Comparison of ENCODE assay signal across 8 mouse cellular contexts in genomic region chr7:25683474-25684180, GRCm38 (mm10). TPM values are rescaled to one million over a fixed set of nuclear protein-coding genes. Genes with fewer than 3 reads are reported as not detected.
DNase-seq lines count a peak whose midpoint lies in the region; ATAC-seq and TF ChIP-seq lines count a peak whose summit lies in the region.
"Had no signal": no experiment of that assay in that cellular context is flagged by ENCODE, and none has a peak within 500 bp of the region (broad histone marks: within the 10 kb centered on the region; RNA-seq: fewer than 3 reads in every experiment).

No protein-coding gene starts in this region.

- peak overlapping the region; percentile 81 for H3K9ac ChIP-seq in MEL (ENCODE audit: control insufficient read depth, low read depth, low read length, poor library complexity, severe bottlenecking)
- H3K9ac ChIP-seq in liver, embryonic 14.5 days (replicated peaks) = peak overlapping the region; percentile 12
- no peak overlapping the region for H3K9ac ChIP-seq in forebrain, embryonic 15.5 days (replicated peaks)
- H3K9ac ChIP-seq: forebrain, postnatal 0 days had no signal

- TF ChIP-seq EP300 in MEL (IDR thresholded peaks at IDR 0.05; ENCODE audit: low read depth in 1 of 2, low read length in 2 of 2) = no peak
- peak; percentile 54 for TF ChIP-seq EP300 in liver, embryonic 14.5 days (IDR thresholded peaks at IDR 0.05; ENCODE audit: low read depth)

- peaks cover 53% of the 10 kb centered on the region for H3K79me2 ChIP-seq in MEL (ENCODE audit: control insufficient read depth, insufficient read depth, low read length, poor library complexity)

- TF ChIP-seq RAD21 in MEL (IDR thresholded peaks at IDR 0.05; ENCODE audit: low read depth, low read length) = no peak

- ATAC-seq in liver, embryonic 14.5 days (ENCODE audit: insufficient read depth) = no peak
- ATAC-seq in forebrain, embryonic 15.5 days (replicated peaks) = no peak
- ATAC-seq: forebrain, postnatal 0 days had no signal

- H3K4me1 ChIP-seq in MEL (ENCODE audit: control insufficient read depth in 1 of 2, insufficient read depth in 2 of 2, low read length in 2 of 2) = peaks cover 15 to 57% of the 10 kb centered on the region in 2 experiments
- H3K4me1 ChIP-seq in liver, embryonic 14.5 days (replicated peaks; ENCODE audit: control insufficient read depth in 2 of 2, insufficient read depth in 2 of 2, low read length in 1 of 2) = peaks cover 43 to 54% of the 10 kb centered on the region in 2 experiments
- peaks cover 38% of the 10 kb centered on the region for H3K4me1 ChIP-seq in forebrain, embryonic 15.5 days

- peak overlapping the region; percentile 99 for H3K27ac ChIP-seq in MEL (ENCODE audit: control insufficient read depth, low read depth, low read length)
- peak overlapping the region; percentile 68 for H3K27ac ChIP-seq in liver, embryonic 14.5 days
- no peak overlapping the region for H3K27ac ChIP-seq in forebrain, embryonic 15.5 days (replicated peaks)

- 6% methylated on average over 7 of the region's 7 CpGs for WGBS in liver, embryonic 14.5 days (ENCODE audit: insufficient replicate concordance)
- 78% methylated on average over 7 of the region's 7 CpGs for WGBS in forebrain, embryonic 15.5 days

- no peak for TF ChIP-seq CTCF in MEL (IDR thresholded peaks at IDR 0.05 in 2 of 3, conservative IDR thresholded peaks at IDR 0.05 in 1 of 3; ENCODE audit: control insufficient read depth in 1 of 3, insufficient read depth in 1 of 3, low read depth in 2 of 3, low read length in 3 of 3, poor library complexity in 1 of 3, severe bottlenecking in 1 of 3)
- no peak for TF ChIP-seq CTCF in liver, embryonic 14.5 days (IDR thresholded peaks at IDR 0.05; ENCODE audit: low read depth)

- H3K4me3 ChIP-seq in MEL (ENCODE audit: control insufficient read depth in 1 of 2, insufficient read depth in 1 of 2, low read depth in 2 of 2, low read length in 2 of 2) = peak overlapping the region; percentile 0 to 43; a peak in 3 of 4 replicates
- no peak overlapping the region for H3K4me3 ChIP-seq in liver, embryonic 14.5 days (ENCODE audit: insufficient read depth in 1 of 2, low read depth in 2 of 2, low read length in 2 of 2)
- no peak overlapping the region for H3K4me3 ChIP-seq in forebrain, embryonic 15.5 days

- H3K4me2 ChIP-seq in liver, embryonic 14.5 days (ENCODE audit: low read depth) = peak overlapping the region; percentile 48
- H3K4me2 ChIP-seq in forebrain, embryonic 15.5 days (replicated peaks) = no peak overlapping the region

- peak; percentile 98 for DNase-seq in MEL (ENCODE audit: low read depth, low spot score)
- peak; percentile 32 for DNase-seq in c-Kit-positive CD71-positive TER-119-positive erythroid progenitor cells, embryonic 14.5 days (ENCODE audit: low spot score)
- no peak for DNase-seq in liver, embryonic 14.5 days (ENCODE audit: low read depth in 3 of 3, low spot score in 3 of 3)
- DNase-seq in spleen, postnatal 10 days (ENCODE audit: low spot score in 2 of 2) = peak; percentile 38 to 74
- DNase-seq in left cerebral cortex, postnatal 25 days (ENCODE audit: low spot score in 2 of 2) = no peak
- no peak for DNase-seq in cerebellum, adult 11 months
- DNase-seq: forebrain, postnatal 0 days had no signal

- peak in 1 of 2 experiments; percentile 94; a peak in 3 of 4 replicates for TF ChIP-seq POLR2A in MEL (IDR thresholded peaks at IDR 0.05; ENCODE audit: control insufficient read depth in 1 of 2, insufficient read depth in 1 of 2, low read depth in 1 of 2, low read length in 2 of 2, poor library complexity in 1 of 2)

- H3K36me3 ChIP-seq in MEL (ENCODE audit: control insufficient read depth in 1 of 2, insufficient read depth in 2 of 2, low read length in 2 of 2) = peaks cover 0 to 51% of the 10 kb centered on the region in 2 experiments; a peak in 2 of 4 replicates
- no peaks in the 10 kb centered on the region for H3K36me3 ChIP-seq in liver, embryonic 14.5 days (replicated peaks; ENCODE audit: control insufficient read depth, insufficient read depth, low read depth)
- H3K36me3 ChIP-seq in forebrain, embryonic 15.5 days = no peaks in the 10 kb centered on the region

- H3K27me3 ChIP-seq in MEL (ENCODE audit: control insufficient read depth in 1 of 2, insufficient read depth in 2 of 2, low read length in 2 of 2) = no peaks in the 10 kb centered on the region
- H3K27me3 ChIP-seq in liver, embryonic 14.5 days (ENCODE audit: control insufficient read depth, insufficient read depth, low read length) = no peaks in the 10 kb centered on the region
- peaks cover 32% of the 10 kb centered on the region for H3K27me3 ChIP-seq in forebrain, embryonic 15.5 days

- no peaks in the 10 kb centered on the region for H3K9me3 ChIP-seq in MEL (replicated peaks; ENCODE audit: insufficient read depth, low read length)
- H3K9me3 ChIP-seq in liver, embryonic 14.5 days (ENCODE audit: control insufficient read depth, low read length) = no peaks in the 10 kb centered on the region
- H3K9me3 ChIP-seq in forebrain, embryonic 15.5 days = no peaks in the 10 kb centered on the region

- intact Hi-C loops in left cerebral cortex, postnatal 25 days (cut with DNase I) = no loop called here

TF ChIP-seq in MEL, 35 proteins besides CTCF, POLR2A, EP300 and RAD21:
- TF ChIP-seq GATA1 (IDR thresholded peaks at IDR 0.05; ENCODE audit: low read depth, low read length) (peak; percentile 87), POLR2AphosphoS5 (IDR thresholded peaks at IDR 0.05; ENCODE audit: borderline replicate concordance, low read depth, low read length) (no peak), UBTF (IDR thresholded peaks at IDR 0.05; ENCODE audit: borderline replicate concordance, insufficient read depth, low read depth, low read length) (0 out of 2 replicates have a peak, but pooled peaks have one; percentile 20), MAFK (IDR thresholded peaks at IDR 0.05; ENCODE audit: borderline replicate concordance, low read depth, low read length) (no peak), ETS1 (IDR thresholded peaks at IDR 0.05; ENCODE audit: low read depth, low read length) (no peak), TBP (IDR thresholded peaks at IDR 0.05; ENCODE audit: low read depth, low read length) (peak; percentile 89), TAL1 (IDR thresholded peaks at IDR 0.05; ENCODE audit: low read length) (peak; percentile 70)

RNA-seq across cellular contexts. Expression of gene B9d2, which starts 3.0 kb away (rescaled TPM):
- 70.4 TPM in 2 replicates for total RNA-seq in MEL (2012; rRNA removed)
- polyA plus RNA-seq in MEL (2012; ENCODE audit: insufficient read depth in 1 of 2, insufficient read length in 2 of 2, low read depth in 1 of 2, low replicate concordance in 2 of 2, missing spikeins in 1 of 2) = 100 to 1,000 TPM in 1 of 2 experiments, not detected in 1; 108 TPM
- 21.9 and 28.2 TPM in 2 replicates for polyA plus RNA-seq in liver, embryonic 14.5 days (2012; rRNA removed)
- 18.8 and 20.4 TPM in 2 replicates for polyA plus RNA-seq in liver, embryonic 14.5 days (2014; fragmentation: Nextera tagmentation; extraction: Ambion mirVana)
- polyA plus RNA-seq in forebrain, embryonic 15.5 days (2015; fragmentation: Nextera tagmentation; extraction: Ambion mirVana) = 39.2 and 39.4 TPM in 2 replicates
- total RNA-seq in left cerebral cortex, postnatal 25 days (2021) = 10 to 100 TPM; 23.5 to 24.9 TPM

RNA-seq across cellular contexts. Expression of gene Tgfb1, which starts 3.2 kb away (rescaled TPM):
- total RNA-seq in MEL (2012; rRNA removed) = 108 and 121 TPM in 2 replicates
- polyA plus RNA-seq in MEL (2012; ENCODE audit: insufficient read depth in 1 of 2, insufficient read length in 2 of 2, low read depth in 1 of 2, low replicate concordance in 2 of 2, missing spikeins in 1 of 2) = 100 to 1,000 TPM; 164 to 489 TPM
- polyA plus RNA-seq in liver, embryonic 14.5 days (2012; rRNA removed) = 16.6 and 18.5 TPM in 2 replicates
- polyA plus RNA-seq in liver, embryonic 14.5 days (2014; fragmentation: Nextera tagmentation; extraction: Ambion mirVana) = 3.9 and 4.3 TPM in 2 replicates
- polyA plus RNA-seq in forebrain, embryonic 15.5 days (2015; fragmentation: Nextera tagmentation; extraction: Ambion mirVana) = 0.62 and 0.74 TPM in 2 replicates
- 1 to 10 TPM; 9.3 to 9.4 TPM for total RNA-seq in left cerebral cortex, postnatal 25 days (2021)

RNA-seq across cellular contexts. Expression of gene Tmem91, which starts 8.7 kb away (rescaled TPM):
- 0.59 and 0.89 TPM in 2 replicates for total RNA-seq in MEL (2012; rRNA removed)
- polyA plus RNA-seq in MEL (2012; ENCODE audit: insufficient read depth in 1 of 2, insufficient read length in 2 of 2, low read depth in 1 of 2, low replicate concordance in 2 of 2, missing spikeins in 1 of 2) = 1 to 10 TPM in 1 of 2 experiments, not detected in 1; 3.3 TPM
- 0.22 and 0.32 TPM in 2 replicates for polyA plus RNA-seq in liver, embryonic 14.5 days (2012; rRNA removed)
- 0.39 and 0.51 TPM in 2 replicates for polyA plus RNA-seq in liver, embryonic 14.5 days (2014; fragmentation: Nextera tagmentation; extraction: Ambion mirVana)
- polyA plus RNA-seq in forebrain, embryonic 15.5 days (2015; fragmentation: Nextera tagmentation; extraction: Ambion mirVana) = 14.4 and 17.0 TPM in 2 replicates
- total RNA-seq in left cerebral cortex, postnatal 25 days (2021) = 10 to 100 TPM; 33.1 to 36.3 TPM

RNA-seq across cellular contexts. Expression of gene Exosc5, which starts 24.7 kb away (rescaled TPM):
- total RNA-seq in MEL (2012; rRNA removed) = 106 and 109 TPM in 2 replicates
- 100 to 1,000 TPM in 1 of 2 experiments, not detected in 1; 134 TPM for polyA plus RNA-seq in MEL (2012; ENCODE audit: insufficient read depth in 1 of 2, insufficient read length in 2 of 2, low read depth in 1 of 2, low replicate concordance in 2 of 2, missing spikeins in 1 of 2)
- polyA plus RNA-seq in liver, embryonic 14.5 days (2012; rRNA removed) = 33.7 and 35.2 TPM in 2 replicates
- polyA plus RNA-seq in liver, embryonic 14.5 days (2014; fragmentation: Nextera tagmentation; extraction: Ambion mirVana) = 48.1 and 51.6 TPM in 2 replicates
- 50.5 and 51.8 TPM in 2 replicates for polyA plus RNA-seq in forebrain, embryonic 15.5 days (2015; fragmentation: Nextera tagmentation; extraction: Ambion mirVana)
- 10 to 100 TPM; 24.0 to 24.4 TPM for total RNA-seq in left cerebral cortex, postnatal 25 days (2021)

RNA-seq across cellular contexts. Expression of gene Bckdha, which starts 24.8 kb away (rescaled TPM):
- 21.4 and 27.0 TPM in 2 replicates for total RNA-seq in MEL (2012; rRNA removed)
- polyA plus RNA-seq in MEL (2012; ENCODE audit: insufficient read depth in 1 of 2, insufficient read length in 2 of 2, low read depth in 1 of 2, low replicate concordance in 2 of 2, missing spikeins in 1 of 2) = 10 to 100 TPM in 1 of 2 experiments, not detected in 1; 33.1 TPM
- polyA plus RNA-seq in liver, embryonic 14.5 days (2012; rRNA removed) = 20.1 and 22.0 TPM in 2 replicates
- polyA plus RNA-seq in liver, embryonic 14.5 days (2014; fragmentation: Nextera tagmentation; extraction: Ambion mirVana) = 17.3 and 21.0 TPM in 2 replicates
- polyA plus RNA-seq in forebrain, embryonic 15.5 days (2015; fragmentation: Nextera tagmentation; extraction: Ambion mirVana) = 57.8 and 62.1 TPM in 2 replicates
- total RNA-seq in left cerebral cortex, postnatal 25 days (2021) = 10 to 100 TPM; 31.8 to 33.8 TPM

Comparison
In these comparisons a context has a peak if more than half of its experiments do, and no peak if none do; other contexts are left out.
1. DNase-seq: peak in MEL (single experiment), c-Kit-positive CD71-positive TER-119-positive erythroid progenitor cells, embryonic 14.5 days (single experiment) and spleen, postnatal 10 days (2 of 2); none in liver, embryonic 14.5 days (0 of 3), left cerebral cortex, postnatal 25 days (0 of 2) and cerebellum, adult 11 months (single experiment).
2. H3K4me3 ChIP-seq: peak in MEL (2 of 2); none in liver, embryonic 14.5 days (0 of 2) and forebrain, embryonic 15.5 days (single experiment).
3. RNA of gene Tgfb1, which starts 3.2 kb away (polyA plus RNA-seq): 164 to 489 TPM in MEL; 3.9 to 18.5 TPM in liver, embryonic 14.5 days and 0.62 to 0.74 TPM in forebrain, embryonic 15.5 days; every median in the first group is over 4 times any median in the second.